Mouse (Mus musculus) C2C12 (cell line): ENCODE data around the gene Bcr.

Experiments
- CTCF ChIP-seq: IDR thresholded peaks from one replicate; pipeline ENCODE4 v1.5.1; 2011; ENCODE audit not compliant: control insufficient read depth, insufficient read depth, insufficient read length
- FOSL1 ChIP-seq: IDR thresholded peaks from one replicate; pipeline ENCODE4 v1.8.0; 2011; ENCODE audit warnings: mild to moderate bottlenecking, low read length; ENCODE audit not compliant: poor library complexity, insufficient read depth, severe bottlenecking
- MAX ChIP-seq: IDR thresholded peaks from one replicate; pipeline ENCODE4 v1.6.1; 2011; ENCODE audit warnings: mild to moderate bottlenecking, control low read depth
- USF1 ChIP-seq: IDR thresholded peaks from one replicate; pipeline ENCODE4 v1.6.1; 2011; ENCODE audit warnings: low read depth, mild to moderate bottlenecking, control low read depth, moderate library complexity

DNA sequence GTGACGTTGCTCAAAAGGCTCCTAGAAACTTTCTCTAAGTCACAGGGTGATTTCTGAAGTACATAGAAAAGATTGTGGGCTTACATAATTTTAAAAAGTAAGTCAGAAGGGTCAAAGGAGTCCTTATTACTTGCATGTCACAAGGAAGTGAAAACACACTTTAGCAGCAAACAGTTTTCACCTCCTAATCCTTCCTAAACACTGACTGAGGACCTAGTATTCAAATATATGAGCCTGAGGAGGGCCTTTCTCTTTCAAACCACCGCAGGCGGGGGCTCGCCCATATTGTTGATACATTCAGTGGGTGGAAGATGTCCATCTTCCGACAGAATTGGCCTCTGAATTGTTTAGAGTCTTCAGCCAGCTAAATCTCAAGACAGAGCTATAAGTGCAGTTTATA lies 59.8 kb downstream of the Bcr start:
- TF ChIP-seq CTCF (no peak), USF1 (no peak), MAX (no peak), FOSL1 (no peak)
